Mouse (Mus musculus) embryo, embryonic 11.5 days (tissue): ENCODE data around the gene Klk13.
A peak's percentile ranks its signal among the peaks of the same experiment; 100 is the strongest.
"Not testable (repeated sequence)": the region's sequence is repeated elsewhere in the genome, so short reads cannot be mapped to it uniquely, and the experiment has no call there.

Experiments
- DNase-seq: peaks from one replicate; pipeline ENCODE4 v3.0.0-alpha.2; 2012; ENCODE audit warnings: low read depth, low spot score

Gene Klk13

GRCm38 (mm10) chr7:43712267-43712666 lies at the start of gene Klk13:
Gene Klk13, plus strand, starts transcription at chr7:43712567.
- DNase-seq = no peak

GRCm38 (mm10) chr7:43662804-43663203 lies 49.6 kb upstream of the Klk13 start:
- DNase-seq = no peak

GRCm38 (mm10) chr7:43667221-43667620 lies 45.1 kb upstream of the Klk13 start:
- not testable (repeated sequence) for DNase-seq

GRCm38 (mm10) chr7:43668582-43668981 lies 43.8 kb upstream of the Klk13 start:
- no peak for DNase-seq

- DNase-seq = no peak
These were observed 41.1 kb upstream of the Klk13 start for GRCm38 (mm10) chr7:43671064-43671808.

GRCm38 (mm10) chr7:43671809-43672580 lies 40.4 kb upstream of the Klk13 start, which contains the start of gene Ctu1:
Gene Ctu1, plus strand, starts transcription at chr7:43672016.
- peak; percentile 80 for DNase-seq

- DNase-seq = no peak
These were observed 39.6 kb upstream of the Klk13 start for GRCm38 (mm10) chr7:43672581-43673260.

GRCm38 (mm10) chr7:43675091-43675490 lies 37.3 kb upstream of the Klk13 start:
- no peak for DNase-seq

GRCm38 (mm10) chr7:43678517-43678916 lies 33.9 kb upstream of the Klk13 start:
- no peak for DNase-seq

GRCm38 (mm10) chr7:43680960-43681359 lies 31.4 kb upstream of the Klk13 start:
- DNase-seq = peak; percentile 43

GRCm38 (mm10) chr7:43682511-43682910 lies 29.9 kb upstream of the Klk13 start:
- not testable (repeated sequence) for DNase-seq

- no peak for DNase-seq
These were observed 27.3 kb upstream of the Klk13 start for GRCm38 (mm10) chr7:43685088-43685487.

GRCm38 (mm10) chr7:43690118-43690517 lies 22.2 kb upstream of the Klk13 start, which contains the start of gene Klk14:
Gene Klk14, plus strand, starts transcription at chr7:43690418.
- DNase-seq = no peak

- DNase-seq = no peak
These were observed 2.3 kb upstream of the Klk13 start for GRCm38 (mm10) chr7:43710031-43710430.

GRCm38 (mm10) chr7:43712917-43713316 lies 550 bp downstream of the Klk13 start:
- DNase-seq = no peak

GRCm38 (mm10) chr7:43713741-43714351 lies 1.5 kb downstream of the Klk13 start:
- DNase-seq = no peak

GRCm38 (mm10) chr7:43747788-43748187 lies 35.4 kb downstream of the Klk13 start:
- DNase-seq = no peak

- no peak for DNase-seq
These were observed 40.4 kb downstream of the Klk13 start for GRCm38 (mm10) chr7:43752806-43753205.

GRCm38 (mm10) chr7:43766484-43766883 lies 54.1 kb downstream of the Klk13 start:
- DNase-seq = no peak

- DNase-seq = no peak
These were observed 56.2 kb downstream of the Klk13 start, which contains the start of gene Klk12 for GRCm38 (mm10) chr7:43768597-43768996. Gene Klk12, plus strand, starts transcription at chr7:43768897.

- no peak for DNase-seq
These were observed 57.3 kb downstream of the Klk13 start for GRCm38 (mm10) chr7:43769636-43770035.

GRCm38 (mm10) chr7:43770701-43771100 lies 58.3 kb downstream of the Klk13 start:
- DNase-seq = no peak
